Comparison of ENCODE assay signal across 8 mouse cellular contexts in genomic region chrX:166344228-166345015, GRCm38 (mm10).
DNase-seq lines count a peak whose midpoint lies in the region; ATAC-seq and TF ChIP-seq lines count a peak whose summit lies in the region.

No protein-coding gene starts in this region.

- DNase-seq in lung, postnatal 0 days (ENCODE audit: low spot score) = peak; percentile 9
- no peak for DNase-seq in lung, postnatal 36 days
- no peak for DNase-seq in thymus, adult 18-20 months
- DNase-seq in spleen, adult 12 weeks (ENCODE audit: low spot score) = no peak

- WGBS in lung, postnatal 0 days = 33% methylated on average over 10 of the region's 10 CpGs
- 36% methylated on average over 10 of the region's 10 CpGs for WGBS in embryonic facial prominence, embryonic 12.5 days
- WGBS in intestine, embryonic 15.5 days = 35% methylated on average over 10 of the region's 10 CpGs
- 21% methylated on average over 10 of the region's 10 CpGs for WGBS in midbrain, embryonic 15.5 days

- no peaks in the 10 kb centered on the region for H3K4me1 ChIP-seq in lung, postnatal 0 days (ENCODE audit: insufficient read depth, low read depth, low read length)
- no peaks in the 10 kb centered on the region for H3K4me1 ChIP-seq in embryonic facial prominence, embryonic 12.5 days
- no peaks in the 10 kb centered on the region for H3K4me1 ChIP-seq in intestine, embryonic 15.5 days (replicated peaks)
- peaks cover 4% of the 10 kb centered on the region; the same call in 1 of the 2 replicates for H3K4me1 ChIP-seq in midbrain, embryonic 15.5 days

- no peak overlapping the region for H3K27ac ChIP-seq in lung, postnatal 0 days (ENCODE audit: low read length)
- H3K27ac ChIP-seq in embryonic facial prominence, embryonic 12.5 days = peak overlapping the region; percentile 30; the same call in 1 of the 2 replicates
- H3K27ac ChIP-seq in intestine, embryonic 15.5 days = no peak overlapping the region
- peak overlapping the region; percentile 89 for H3K27ac ChIP-seq in midbrain, embryonic 15.5 days

- no peak overlapping the region for H3K4me3 ChIP-seq in lung, postnatal 0 days (ENCODE audit: low read depth, low read length)
- H3K4me3 ChIP-seq in embryonic facial prominence, embryonic 12.5 days = peak overlapping the region; percentile 21
- H3K4me3 ChIP-seq in intestine, embryonic 15.5 days (replicated peaks) = peak overlapping the region; percentile 7; the same call in 1 of the 2 replicates
- H3K4me3 ChIP-seq in midbrain, embryonic 15.5 days = peak overlapping the region; percentile 45

- no peaks in the 10 kb centered on the region for H3K9me3 ChIP-seq in lung, postnatal 0 days (ENCODE audit: low read length)
- H3K9me3 ChIP-seq in embryonic facial prominence, embryonic 12.5 days = no peaks in the 10 kb centered on the region
- H3K9me3 ChIP-seq in intestine, embryonic 15.5 days = no peaks in the 10 kb centered on the region
- no peaks in the 10 kb centered on the region for H3K9me3 ChIP-seq in midbrain, embryonic 15.5 days

- 0 out of 2 replicates have a peak overlapping the region, but pooled peaks have one; percentile 5 for H3K4me2 ChIP-seq in lung, postnatal 0 days (replicated peaks; ENCODE audit: low read depth, low read length)
- peak overlapping the region; percentile 37 for H3K4me2 ChIP-seq in embryonic facial prominence, embryonic 12.5 days (replicated peaks)
- peak overlapping the region; percentile 28 for H3K4me2 ChIP-seq in intestine, embryonic 15.5 days (replicated peaks)
- peak overlapping the region; percentile 33 for H3K4me2 ChIP-seq in midbrain, embryonic 15.5 days

- ATAC-seq in lung, postnatal 0 days = no peak
- ATAC-seq in embryonic facial prominence, embryonic 12.5 days (ENCODE audit: insufficient number of reproducible peaks, insufficient read depth, low FRiP score, low TSS enrichment) = no peak; the same call in 1 of the 2 replicates
- ATAC-seq in intestine, embryonic 15.5 days = no peak
- ATAC-seq in midbrain, embryonic 15.5 days (replicated peaks) = peak; percentile 93
- ATAC-seq in CD4-positive, CD25-positive, alpha-beta regulatory T cell, adult 4 months = no peak

- no peak for TF ChIP-seq EP300 in lung, postnatal 0 days (IDR thresholded peaks at IDR 0.05)

- no peaks in the 10 kb centered on the region for H3K27me3 ChIP-seq in lung, postnatal 0 days (replicated peaks; ENCODE audit: insufficient read depth, low read length)
- peaks cover 3% of the 10 kb centered on the region; the same call in 1 of the 2 replicates for H3K27me3 ChIP-seq in embryonic facial prominence, embryonic 12.5 days
- H3K27me3 ChIP-seq in intestine, embryonic 15.5 days (replicated peaks) = no peaks in the 10 kb centered on the region
- no peaks in the 10 kb centered on the region; the same call in 1 of the 2 replicates for H3K27me3 ChIP-seq in midbrain, embryonic 15.5 days (replicated peaks)

- no peak overlapping the region for H3K9ac ChIP-seq in lung, postnatal 0 days (replicated peaks; ENCODE audit: low read depth)
- H3K9ac ChIP-seq in embryonic facial prominence, embryonic 12.5 days = 0 out of 2 replicates have a peak overlapping the region, but pooled peaks have one; percentile 19
- H3K9ac ChIP-seq in intestine, embryonic 15.5 days = no peak overlapping the region
- peak overlapping the region; percentile 46 for H3K9ac ChIP-seq in midbrain, embryonic 15.5 days

- no peak for TF ChIP-seq CTCF in lung, postnatal 0 days (IDR thresholded peaks at IDR 0.05)

- H3K36me3 ChIP-seq in lung, postnatal 0 days (ENCODE audit: insufficient read depth, low read length) = no peaks in the 10 kb centered on the region
- H3K36me3 ChIP-seq in embryonic facial prominence, embryonic 12.5 days = no peaks in the 10 kb centered on the region
- H3K36me3 ChIP-seq in intestine, embryonic 15.5 days = no peaks in the 10 kb centered on the region
- no peaks in the 10 kb centered on the region for H3K36me3 ChIP-seq in midbrain, embryonic 15.5 days (replicated peaks)

Comparison
In these comparisons a context has a peak if more than half of its experiments do, and no peak if none do; other contexts are left out.
1. H3K27ac ChIP-seq: peak in embryonic facial prominence, embryonic 12.5 days (single experiment) and midbrain, embryonic 15.5 days (single experiment); none in lung, postnatal 0 days (single experiment) and intestine, embryonic 15.5 days (single experiment).
2. H3K9ac ChIP-seq: peak in embryonic facial prominence, embryonic 12.5 days (single experiment) and midbrain, embryonic 15.5 days (single experiment); none in lung, postnatal 0 days (single experiment) and intestine, embryonic 15.5 days (single experiment).
3. Peak in every context shown above with its lines, with median percentiles within 50 percentile points of each other: H3K4me2 ChIP-seq.